Mouse (Mus musculus) splenic B cell, adult 2 months (primary cell): ENCODE measurements around the gene Cuzd1.

Experiments used
- DNase-seq: peaks from one replicate; pipeline ENCODE4 v3.0.0-alpha.2; 2011; ENCODE audit warnings: low read depth, low spot score
- H3K27me3 ChIP-seq: 2 replicates; pipeline ENCODE4 v1.6.1; 2012; ENCODE audit warnings: mild to moderate bottlenecking, low read length, moderate library complexity, mixed read lengths; ENCODE audit not compliant: control insufficient read depth, poor library complexity, insufficient read depth, severe bottlenecking
- H3K36me3 ChIP-seq: 2 replicates; pipeline ENCODE4 v1.6.1; 2012; ENCODE audit warnings: mild to moderate bottlenecking, low read length, moderate library complexity, mixed read lengths; ENCODE audit not compliant: control insufficient read depth, poor library complexity, insufficient read depth, severe bottlenecking

The Cuzd1 gene

DNA sequence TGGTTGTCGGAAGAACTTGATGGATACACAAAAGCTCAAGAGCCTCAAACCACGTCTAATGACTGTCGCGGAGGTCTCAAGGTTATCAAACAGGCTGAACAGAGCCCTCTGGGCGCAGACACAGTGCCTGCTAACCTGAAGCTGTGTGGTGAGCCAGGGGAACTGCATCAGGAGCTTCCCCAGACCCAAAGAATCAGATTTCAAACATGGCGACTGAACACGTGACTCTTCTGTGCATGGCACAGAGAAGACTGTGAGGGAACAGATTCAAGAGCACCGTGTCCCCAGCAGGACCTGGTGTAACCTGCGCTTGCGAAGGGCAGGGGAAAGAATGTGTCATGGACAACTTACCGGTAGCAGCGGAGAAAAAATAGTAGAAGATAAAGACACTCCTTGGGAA is 4.5 kb downstream of the Cuzd1 start:
- H3K27me3 ChIP-seq: no peaks in the 10 kb centered on the region
- H3K36me3 ChIP-seq: no peaks in the 10 kb centered on the region
- no peak for DNase-seq

DNA sequence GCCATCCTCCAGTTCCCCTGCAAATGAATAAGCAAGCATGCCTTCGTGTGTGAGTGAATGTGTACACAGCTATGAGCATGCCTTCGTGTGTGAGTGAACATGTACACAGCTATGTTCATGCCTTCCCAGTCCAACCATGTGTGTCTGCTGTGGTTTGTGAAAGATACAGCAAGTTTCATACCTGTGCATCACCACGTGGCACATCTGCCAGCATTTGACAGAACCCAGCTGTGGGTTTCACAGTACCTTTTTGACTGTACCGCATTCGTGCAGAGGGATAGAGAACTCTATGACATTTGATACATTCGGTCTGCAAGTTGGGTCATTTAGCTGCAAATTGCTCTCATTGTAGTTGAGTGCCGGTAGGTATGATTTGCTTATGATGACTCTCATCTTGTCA is 7.6 kb downstream of the Cuzd1 start:
- no peak for DNase-seq
- Histone ChIP-seq H3K27me3 (no peaks in the 10 kb centered on the region), H3K36me3 (no peaks in the 10 kb centered on the region)

DNA sequence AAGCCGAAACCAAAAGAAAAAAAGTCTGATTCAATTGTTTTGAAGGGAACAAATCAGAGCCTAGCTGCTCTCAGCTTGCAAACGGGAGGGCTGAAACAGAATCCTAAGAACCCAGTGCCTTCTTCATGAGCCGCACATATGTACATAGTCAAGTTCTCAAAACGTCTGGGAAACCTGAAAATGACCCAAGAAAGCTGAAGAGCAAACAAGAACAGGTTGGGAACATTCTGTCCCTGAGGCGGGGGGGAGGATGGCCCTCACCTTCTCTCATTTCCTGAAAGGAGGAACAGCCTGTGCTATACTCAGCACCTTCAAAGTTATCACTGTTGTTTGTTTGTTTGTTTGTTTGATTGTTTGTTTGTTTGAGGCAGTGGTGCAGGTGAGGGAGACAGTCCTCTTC is 15.4 kb downstream of the Cuzd1 start:
- Histone ChIP-seq H3K36me3 (no peaks in the 10 kb centered on the region), H3K27me3 (no peaks in the 10 kb centered on the region)
- no peak for DNase-seq

DNA sequence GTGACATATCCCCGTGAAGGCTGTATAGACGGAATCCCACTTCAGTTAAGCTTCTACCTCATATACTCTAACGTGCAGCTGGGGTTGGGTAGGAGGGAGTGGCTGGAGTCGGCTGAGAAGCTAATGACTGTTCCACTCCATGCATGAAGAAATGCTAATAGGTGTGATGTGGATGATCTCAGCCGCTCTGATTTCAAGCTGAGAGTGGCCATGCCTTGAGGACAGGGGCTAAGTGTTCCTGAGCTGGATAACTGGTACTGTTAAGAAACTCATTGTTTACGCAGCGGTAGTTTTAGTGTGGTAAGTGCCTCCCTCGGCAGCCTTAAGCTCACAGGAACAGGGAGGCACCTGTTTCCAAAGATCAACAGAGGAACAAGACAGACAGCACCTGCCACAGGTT is 18.8 kb downstream of the Cuzd1 start:
- H3K36me3 ChIP-seq: no peaks in the 10 kb centered on the region

DNA sequence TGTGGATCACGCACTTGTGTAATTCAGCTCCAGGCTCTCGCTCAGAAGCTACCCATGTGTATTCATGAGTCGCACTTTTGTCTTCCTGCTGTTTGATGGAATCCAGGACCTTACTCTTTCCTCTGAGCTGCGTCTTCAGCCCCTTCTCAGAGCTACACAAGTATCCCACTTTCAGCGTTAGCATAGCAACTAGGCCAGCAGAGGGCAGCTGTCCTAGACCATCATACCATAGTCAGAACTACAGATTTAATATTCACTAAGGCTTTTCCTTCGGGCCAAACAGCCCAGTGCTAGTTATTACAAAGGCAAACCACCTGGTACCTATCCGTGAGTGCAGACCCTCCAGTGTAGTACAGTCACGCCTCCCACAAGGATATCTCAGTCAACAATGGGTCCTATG is 24.9 kb downstream of the Cuzd1 start:
- Histone ChIP-seq H3K27me3 (no peaks in the 10 kb centered on the region), H3K36me3 (no peaks in the 10 kb centered on the region)
- no peak for DNase-seq

More for the DNA sequence above, 18.8 kb downstream of the Cuzd1 start:
- DNase-seq: no peak
- H3K27me3 ChIP-seq: no peaks in the 10 kb centered on the region

DNA sequence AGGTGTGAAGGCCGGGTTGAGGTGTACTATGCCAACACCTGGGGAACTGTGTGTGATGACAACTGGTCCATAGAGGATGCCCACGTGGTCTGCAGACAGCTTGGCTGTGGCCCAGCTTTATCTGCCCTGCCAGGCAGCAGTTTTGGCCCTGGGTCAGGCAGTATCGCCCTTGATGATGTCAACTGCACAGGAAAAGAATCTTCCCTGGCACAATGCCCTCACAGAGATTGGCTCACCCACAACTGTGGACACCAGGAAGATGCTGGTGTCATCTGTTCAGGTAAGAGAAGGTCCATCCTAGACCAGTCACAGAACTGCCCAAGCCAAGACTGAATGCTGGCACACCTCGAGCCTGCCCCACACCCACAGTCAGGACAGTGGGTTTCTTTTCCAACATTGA is 56.2 kb downstream of the Cuzd1 start:
- DNase-seq: no peak
- Histone ChIP-seq H3K36me3 (no peaks in the 10 kb centered on the region), H3K27me3 (no peaks in the 10 kb centered on the region)

DNA sequence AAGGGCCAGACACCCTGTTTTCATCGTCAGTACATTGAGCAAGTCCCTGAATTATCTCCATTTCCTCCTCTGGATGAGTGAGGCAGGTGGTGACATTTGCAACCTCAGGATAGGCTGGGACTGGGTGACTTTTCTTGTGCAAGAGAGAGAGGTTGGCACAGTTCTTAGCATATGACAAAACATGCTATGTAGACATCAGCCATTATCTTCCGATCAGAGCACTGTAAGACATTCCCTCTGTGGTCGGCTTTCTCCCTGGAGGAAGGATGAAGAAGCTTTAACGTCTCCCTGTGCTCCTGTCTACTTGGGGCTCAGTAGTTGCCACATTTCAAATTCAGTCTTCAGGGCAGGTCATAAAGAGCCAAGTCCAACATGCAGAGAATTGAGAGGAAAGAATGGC is 57.8 kb downstream of the Cuzd1 start:
- H3K36me3 ChIP-seq: no peaks in the 10 kb centered on the region

DNA sequence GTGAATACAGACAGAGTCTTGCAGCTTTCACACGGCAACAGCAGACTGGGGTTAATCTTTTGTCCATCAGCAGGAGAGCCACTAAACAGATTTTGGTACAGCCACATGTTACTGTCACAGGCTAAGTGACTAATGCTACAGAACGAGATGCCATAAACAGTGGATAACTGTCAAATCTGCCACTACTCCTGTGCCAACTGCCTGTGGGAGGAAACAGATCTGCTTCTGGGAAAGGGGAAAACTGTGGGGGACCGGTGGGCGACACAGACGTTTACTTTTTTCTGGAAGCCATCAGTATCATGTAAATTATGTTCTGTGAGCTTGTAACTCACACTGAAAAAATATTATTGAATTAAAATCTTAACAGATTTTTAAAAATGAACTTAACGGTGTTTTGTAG is 61.1 kb downstream of the Cuzd1 start:
- Histone ChIP-seq H3K27me3 (no peaks in the 10 kb centered on the region), H3K36me3 (no peaks in the 10 kb centered on the region)
- DNase-seq: no peak

More for the DNA sequence above, 57.8 kb downstream of the Cuzd1 start:
- no peak for DNase-seq
- H3K27me3 ChIP-seq: no peaks in the 10 kb centered on the region
